Mouse (Mus musculus) left cerebral cortex, postnatal 14 days (tissue): ENCODE data around the gene Pnpo. TPM values are rescaled to one million over a fixed set of nuclear protein-coding genes. Genes with fewer than 3 reads are reported as not detected.

Source experiments
- DNase-seq, 2 experiments: peaks; one replicate each; pipeline ENCODE4 v3.0.0; 2021 to 2022; ENCODE audit warnings: low spot score in 2 of 2, mixed read lengths in 1 of 2
- intact Hi-C: fragments of 180-260 bp; cut with DNase I; formaldehyde crosslinking; loops from one replicate; pipeline ENCODE4 v1.15.1; 2025
- total RNA-seq, 2 experiments: library from RNA; stranded (reverse); gene quantifications; 2 replicates each; pipeline ENCODE4 v1.2.3; 2021

Pnpo gene
- total RNA-seq, 2 experiments from 2014 or later = 38.0 to 40.3 TPM

DNA sequence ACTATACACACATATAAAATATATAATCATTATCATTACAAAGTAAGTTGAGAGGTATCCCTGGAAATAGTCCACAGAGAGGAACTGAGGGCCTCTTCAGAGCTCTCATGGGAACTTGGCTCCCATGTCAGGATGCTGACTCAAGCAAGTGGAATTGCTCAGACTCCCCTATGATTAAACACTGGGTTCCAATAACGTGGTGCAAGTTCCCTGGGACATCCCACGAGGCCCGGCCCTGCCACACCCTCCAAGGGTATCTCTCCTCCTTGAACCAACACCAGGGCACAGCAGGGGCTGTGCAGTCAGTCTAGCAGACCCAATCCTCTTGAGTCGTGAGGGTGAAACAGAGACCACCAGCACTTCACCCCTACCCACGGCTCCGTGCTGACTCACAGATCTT is 24.8 kb downstream of the Pnpo start:
- intact Hi-C loops = loop anchor here (5.0 kb wide), 2 partner anchors 58 to 103 kb away; no protein-coding TSS in a partner anchor

GRCm38 (mm10) chr11:96917415-96917814 is 26.4 kb downstream of the Pnpo start:
- intact Hi-C loops = loop anchor here (2.0 to 5.0 kb wide), 3 partner anchors 45 to 105 kb away; no protein-coding TSS in a partner anchor
- DNase-seq = no peak

More for the DNA sequence above, 24.8 kb downstream of the Pnpo start:
- DNase-seq = no peak

DNA sequence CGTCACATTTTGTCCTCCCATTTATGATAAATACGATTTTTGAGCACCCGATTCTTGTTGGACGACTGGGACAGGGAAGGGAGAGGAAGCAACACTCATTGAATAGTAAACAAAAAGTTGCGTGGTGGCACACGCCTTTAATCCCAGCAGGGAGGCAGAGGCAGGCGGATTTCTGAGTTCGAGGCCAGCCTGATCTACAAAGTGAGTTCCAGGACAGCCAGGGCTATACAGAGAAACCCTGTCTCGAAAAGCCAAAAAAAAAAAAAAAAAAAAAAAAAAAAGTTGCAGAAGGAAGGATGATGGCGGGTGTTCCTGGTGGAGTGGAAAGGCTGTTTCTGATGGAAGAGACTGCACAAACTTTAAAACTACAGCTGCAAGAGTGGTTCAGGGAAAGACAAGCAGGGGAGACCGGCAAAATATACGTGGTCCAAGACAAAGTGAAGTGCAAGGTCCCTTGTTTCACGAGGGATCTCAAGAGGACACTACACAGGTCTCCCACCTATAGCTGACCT is 26.8 kb downstream of the Pnpo start:
- intact Hi-C loops = loop anchor here (2.0 to 5.0 kb wide), 3 partner anchors 46 to 105 kb away; no protein-coding TSS in a partner anchor
- no peak for DNase-seq

DNA sequence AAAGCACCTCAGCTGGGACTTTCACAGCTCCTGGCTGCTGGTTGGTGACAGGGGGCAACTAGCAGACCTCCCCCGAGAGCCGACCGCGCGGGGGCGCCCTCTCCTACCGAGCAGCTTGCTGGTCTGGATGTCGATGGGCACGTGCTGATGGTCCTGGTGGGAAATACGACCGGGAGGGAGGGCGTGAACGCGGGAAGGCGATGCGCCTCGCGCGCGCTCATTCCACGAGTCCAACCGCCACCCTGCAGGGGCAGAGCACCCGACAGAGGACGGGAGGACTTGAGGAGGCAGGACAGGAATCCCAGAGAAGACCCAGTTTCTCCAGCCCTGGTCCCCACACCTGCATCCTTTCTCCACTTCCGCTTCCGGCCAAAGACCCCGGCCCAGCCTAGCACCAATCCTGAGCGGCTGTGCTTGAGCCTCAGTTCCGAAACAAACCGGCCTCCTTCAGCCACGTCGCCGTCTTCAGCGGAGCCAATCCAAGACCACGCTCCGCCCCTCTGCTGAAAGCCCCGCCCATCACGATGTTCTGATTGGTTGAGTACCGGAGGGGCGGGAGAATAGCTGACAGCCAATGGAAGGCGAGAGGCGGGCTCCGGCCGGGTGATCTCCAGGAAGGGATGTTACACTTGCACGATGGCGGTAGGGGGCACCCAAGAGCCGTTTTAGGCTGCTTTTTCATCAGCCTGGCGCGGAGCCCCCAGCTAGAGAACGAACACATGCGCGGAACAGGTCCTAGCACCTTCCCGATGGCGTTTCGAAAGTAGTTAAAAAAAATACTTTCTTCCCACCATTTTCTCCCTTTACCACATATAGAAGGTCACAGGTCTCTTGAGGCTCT is 27.5 kb downstream of the Pnpo start, which contains the start of gene Cdk5rap3:
Cdk5rap3 (minus strand) TSS at position 453 of the 841 bp plus-strand sequence.
- peak; percentile 99 for DNase-seq
- intact Hi-C loops = loop anchor here (2.0 to 5.0 kb wide), 3 partner anchors 47 to 106 kb away; no protein-coding TSS in a partner anchor

DNA sequence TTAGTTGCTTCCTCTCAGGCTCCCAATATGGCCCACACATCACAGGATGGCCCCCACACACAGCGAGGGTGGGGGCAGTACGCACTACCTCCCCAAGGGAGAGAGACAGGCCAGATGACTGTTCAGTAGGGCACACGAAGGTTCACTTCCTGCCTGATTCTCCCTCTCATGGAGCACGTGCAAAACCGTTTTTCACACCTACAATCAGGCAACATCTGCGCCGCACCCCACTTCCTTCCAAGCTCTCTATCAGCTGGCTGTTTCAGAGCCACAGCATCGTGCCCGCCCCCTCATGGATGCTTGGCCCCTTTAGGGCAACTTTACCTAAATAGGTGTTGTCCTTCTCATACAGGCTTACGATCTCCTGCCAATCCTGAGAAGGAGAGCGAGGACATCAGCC is 31.1 kb downstream of the Pnpo start:
- intact Hi-C loops = no loop called here

DNA sequence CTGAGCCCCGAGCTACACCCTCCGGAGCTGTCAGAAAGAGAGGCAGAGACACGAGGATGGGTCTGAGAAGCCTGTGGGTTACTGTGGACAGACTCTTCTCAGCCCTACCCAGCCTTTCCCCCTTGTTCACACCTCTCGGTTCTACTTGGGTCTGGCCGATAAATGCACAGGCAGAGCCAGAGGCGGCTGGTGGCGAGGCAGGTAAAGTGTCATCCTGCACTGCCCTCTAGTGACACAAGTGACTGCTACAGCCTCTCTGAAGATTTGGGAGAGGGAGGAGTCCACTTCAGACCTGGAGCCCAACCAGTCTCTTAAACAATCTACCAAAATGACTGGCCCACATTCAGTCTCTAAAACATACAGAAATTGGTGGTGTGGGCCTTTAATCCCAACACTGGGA is 33.8 kb downstream of the Pnpo start:
- DNase-seq = peak; percentile 89 to 92
- intact Hi-C loops = loop anchor here (1.0 kb wide), 1 partner anchor 43 kb away; no protein-coding TSS in a partner anchor

More for the DNA sequence above, 31.1 kb downstream of the Pnpo start:
- no peak for DNase-seq

DNA sequence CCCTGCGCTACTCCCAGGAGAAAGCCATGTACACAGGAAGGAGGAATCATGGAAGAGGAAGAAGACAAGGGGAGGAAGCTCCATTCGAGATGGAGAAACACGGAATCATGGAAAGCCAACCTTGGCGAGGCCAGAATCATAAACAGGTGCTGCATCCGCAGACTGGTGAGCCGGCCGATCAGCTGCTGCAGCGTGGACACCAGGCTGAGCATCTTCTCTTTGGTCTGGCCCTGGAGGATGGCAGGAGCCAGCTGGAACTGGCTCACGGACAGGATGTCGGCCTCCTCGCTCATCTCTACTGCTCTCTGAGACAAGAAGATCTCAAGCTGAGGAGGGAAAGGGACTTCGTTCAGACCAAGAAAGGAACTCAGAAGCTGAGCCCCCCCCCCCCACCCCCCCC is 35.2 kb downstream of the Pnpo start:
- DNase-seq = no peak
- intact Hi-C loops = no loop called here

GRCm38 (mm10) chr11:96906431-96907161 is 37.2 kb downstream of the Pnpo start:
- intact Hi-C loops = no loop called here
- peak; percentile 27 for DNase-seq

- peak in 1 of 2 experiments; percentile 24 for DNase-seq
Observed at GRCm38 (mm10) chr11:96902639-96903635, 40.8 kb downstream of the Pnpo start.

GRCm38 (mm10) chr11:96901332-96901731 is 42.5 kb downstream of the Pnpo start:
- intact Hi-C loops = no loop called here
- no peak for DNase-seq

More at GRCm38 (mm10) chr11:96902639-96903635, 40.8 kb downstream of the Pnpo start:
- intact Hi-C loops = no loop called here

GRCm38 (mm10) chr11:96899449-96900306 is 44.1 kb downstream of the Pnpo start:
- intact Hi-C loops = no loop called here
- DNase-seq = no peak

- intact Hi-C loops = no loop called here
- DNase-seq = no peak
Observed at GRCm38 (mm10) chr11:96895886-96896285, 47.9 kb downstream of the Pnpo start.

DNA sequence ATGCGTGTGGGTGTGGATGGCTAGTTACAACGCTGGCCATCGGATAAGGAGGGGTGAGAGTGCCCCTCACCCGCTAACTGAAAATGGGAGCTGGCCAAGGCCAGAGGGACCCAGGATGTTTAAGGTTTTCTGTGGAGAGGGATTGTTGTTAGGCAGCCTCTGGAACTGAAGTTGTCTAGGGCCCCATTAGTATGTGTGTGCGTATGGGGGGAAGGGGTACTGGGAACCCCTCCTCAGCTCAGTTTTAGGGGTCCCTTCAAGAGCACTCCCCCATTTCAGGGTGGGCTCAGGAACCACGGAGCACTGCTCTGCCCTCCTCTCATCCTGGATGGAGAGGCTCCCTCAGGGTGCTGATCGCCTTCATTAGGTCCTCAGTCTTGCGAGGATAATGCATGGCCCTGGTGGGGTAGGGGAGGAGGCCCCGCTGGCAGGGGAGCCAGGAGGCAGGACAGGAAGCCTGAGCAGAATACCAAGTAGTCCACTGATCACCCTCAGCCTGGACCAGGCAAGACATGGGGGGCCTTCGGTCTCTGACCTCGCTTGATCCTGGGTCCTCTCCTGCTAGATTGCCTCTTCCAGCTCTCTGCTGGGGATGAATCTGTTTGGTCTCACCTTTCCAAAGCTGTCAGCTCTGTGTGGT is 50.5 kb downstream of the Pnpo start:
- no peak for DNase-seq
- intact Hi-C loops = no loop called here

DNA sequence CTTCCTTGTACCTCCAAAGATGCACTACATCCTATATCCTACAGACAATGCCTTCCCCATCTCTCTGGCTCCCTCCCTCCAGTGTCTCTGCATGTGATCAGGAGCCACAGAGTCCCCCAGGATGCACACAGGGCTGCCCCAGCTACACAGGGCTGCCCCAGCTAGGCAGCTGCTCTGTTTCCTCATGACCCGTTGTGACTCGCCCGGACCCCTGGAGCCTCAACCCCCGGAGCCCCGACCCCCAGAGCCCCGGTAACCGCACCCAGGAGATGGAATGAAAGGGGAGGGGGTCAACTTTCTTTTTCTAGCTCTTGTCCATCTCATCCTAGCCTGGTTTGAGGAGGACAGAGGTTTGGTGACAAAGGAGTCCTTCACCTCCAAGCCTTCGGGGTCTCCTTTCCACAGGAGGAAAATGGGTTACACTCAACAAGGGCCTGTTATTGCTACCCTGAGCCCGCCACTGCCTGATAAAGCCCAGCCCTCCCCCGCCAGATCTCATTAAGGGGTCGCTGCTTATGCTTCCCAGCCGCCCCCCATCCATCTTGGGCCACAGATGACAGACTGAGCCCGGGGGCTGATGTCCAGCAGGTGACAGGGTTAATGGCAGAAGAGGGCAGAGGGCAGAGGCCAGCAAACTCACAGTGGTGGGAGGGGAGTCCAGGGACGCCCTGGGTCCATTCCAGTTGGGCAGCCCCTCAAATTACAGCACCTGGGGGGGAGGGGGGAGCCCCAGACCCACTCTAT is 51.8 kb downstream of the Pnpo start:
- intact Hi-C loops = no loop called here
- DNase-seq = no peak
